Mouse (Mus musculus) testis, postnatal 14 days (tissue): ENCODE measurements around the gene Cic.
"Not testable (repeated sequence)": the region's sequence is repeated elsewhere in the genome, so short reads cannot be mapped to it uniquely, and the experiment has no call there.

Experiments
- DNase-seq: peaks from one replicate; pipeline ENCODE4 v3.0.0; 2021; ENCODE audit warnings: low spot score

The Cic gene

DNA sequence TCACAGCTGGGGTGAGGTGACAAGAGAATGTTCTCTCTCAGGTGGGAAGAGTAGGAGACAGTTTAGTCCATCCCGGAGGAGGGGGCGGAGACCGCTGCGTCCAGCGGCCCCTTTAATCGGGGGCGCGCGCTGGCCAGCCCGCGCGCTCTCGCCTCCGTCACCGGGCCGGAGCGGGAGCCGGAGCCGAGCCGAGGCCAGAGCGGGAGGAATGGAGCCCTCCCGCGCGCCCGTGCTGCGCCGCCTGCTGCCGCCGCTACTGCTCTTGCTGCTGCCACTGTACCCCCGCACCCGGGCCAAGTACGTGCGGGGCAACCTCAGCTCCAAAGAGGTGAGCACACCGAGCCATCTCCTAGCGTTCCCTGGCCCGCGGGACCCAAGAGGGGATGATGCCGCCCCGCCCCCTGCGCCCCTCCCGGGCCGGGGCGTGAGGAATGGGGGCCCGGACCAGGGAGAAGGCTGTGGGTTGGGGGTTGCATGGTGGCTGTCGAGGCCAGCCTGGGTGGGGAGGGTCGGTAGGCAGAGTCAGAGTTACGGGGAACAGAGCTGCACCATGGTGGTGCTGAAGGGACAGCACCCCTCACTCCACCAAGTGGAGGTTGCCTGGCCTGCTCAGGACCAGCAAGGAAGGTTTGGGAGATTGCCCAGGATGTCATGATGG is 38.6 kb downstream of the Cic start, which contains the start of gene Tmem145:
Gene Tmem145, plus strand, starts transcription at position 151 of the 658 bp plus-strand sequence.
- no peak for DNase-seq

DNA sequence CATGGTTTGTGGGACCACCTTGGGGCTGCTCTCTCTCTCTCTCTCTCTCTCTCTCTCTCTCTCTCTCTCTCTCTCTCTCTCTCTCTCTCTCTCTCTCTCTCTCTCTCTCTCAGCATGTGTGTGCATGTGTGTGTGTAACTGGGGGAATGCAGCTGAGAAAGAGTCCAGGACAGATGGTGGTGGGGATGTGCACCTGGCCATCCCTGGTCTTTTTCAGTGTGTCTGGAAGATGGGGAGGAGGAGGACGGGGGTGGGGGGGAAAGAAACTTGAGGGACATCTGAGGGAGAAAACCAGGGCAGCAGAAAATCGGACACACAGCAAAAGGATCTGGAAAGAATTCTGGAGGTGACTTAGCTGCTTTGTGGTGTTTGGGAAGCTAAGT is 39.1 kb downstream of the Cic start:
- no peak for DNase-seq

DNA sequence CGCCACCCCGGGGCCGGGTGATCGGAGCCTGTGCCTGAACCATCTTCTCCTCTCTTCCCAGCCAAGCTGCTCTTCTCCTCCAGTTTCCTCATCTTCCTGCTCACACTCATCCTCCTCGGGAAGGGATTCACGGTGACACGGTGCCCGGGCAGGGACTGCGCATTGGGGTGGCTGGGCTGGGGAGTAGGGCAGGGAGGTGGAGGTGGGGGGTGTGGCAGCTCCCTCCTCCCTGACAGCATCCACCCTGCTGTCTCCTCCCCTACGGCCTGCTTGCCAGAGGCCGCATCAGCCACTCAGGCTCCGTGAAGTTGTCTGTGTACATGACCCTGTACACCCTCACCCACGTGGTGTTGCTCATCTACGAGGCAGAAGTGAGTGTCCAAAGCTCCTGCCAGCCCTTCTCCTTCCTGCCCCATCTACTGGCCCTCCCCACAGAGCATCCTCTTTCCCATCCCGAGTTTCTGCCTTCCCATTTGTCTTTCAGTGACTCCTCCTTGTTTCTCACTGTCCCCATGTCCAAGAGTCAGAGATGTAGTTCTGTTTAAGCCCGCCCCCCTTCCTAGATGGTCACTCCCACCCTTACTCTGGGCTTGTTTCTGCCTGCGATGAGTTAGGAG is 41.3 kb downstream of the Cic start:
- no peak for DNase-seq

DNA sequence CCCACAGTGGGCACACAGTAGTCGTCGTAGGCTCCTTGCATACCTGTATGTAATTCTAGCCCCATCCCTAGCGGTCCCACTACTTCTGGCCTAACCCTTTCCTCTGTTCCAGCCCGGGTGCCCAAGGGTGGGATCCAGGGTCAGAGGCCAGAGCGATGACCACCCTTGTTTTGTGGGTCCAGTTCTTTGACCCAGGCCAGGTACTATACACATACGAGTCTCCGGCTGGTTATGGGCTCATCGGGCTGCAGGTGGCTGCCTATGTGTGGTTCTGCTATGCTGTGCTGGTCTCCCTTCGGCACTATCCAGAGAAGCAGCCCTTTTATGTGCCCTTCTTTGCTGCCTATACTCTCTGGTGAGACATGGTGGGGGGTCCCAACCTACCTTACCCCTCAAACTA is 41.9 kb downstream of the Cic start:
- no peak for DNase-seq

DNA sequence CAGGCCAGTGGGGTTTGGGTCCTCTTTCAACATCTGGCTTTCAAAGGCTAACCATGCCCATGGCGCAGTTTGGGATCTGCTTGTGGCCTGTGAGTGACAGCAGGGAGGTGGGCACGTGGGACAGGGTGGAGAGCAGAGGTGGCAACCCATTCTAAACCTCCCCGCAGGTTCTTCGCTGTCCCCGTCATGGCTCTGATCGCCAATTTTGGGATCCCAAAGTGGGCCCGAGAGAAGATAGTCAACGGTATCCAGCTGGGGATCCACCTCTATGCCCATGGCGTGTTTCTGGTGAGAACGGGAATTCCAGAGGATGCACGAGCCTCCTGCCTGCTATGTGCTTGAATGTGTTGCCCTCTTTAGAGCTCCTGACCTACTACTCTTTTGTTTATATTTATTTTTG is 43.7 kb downstream of the Cic start:
- no peak for DNase-seq

DNA sequence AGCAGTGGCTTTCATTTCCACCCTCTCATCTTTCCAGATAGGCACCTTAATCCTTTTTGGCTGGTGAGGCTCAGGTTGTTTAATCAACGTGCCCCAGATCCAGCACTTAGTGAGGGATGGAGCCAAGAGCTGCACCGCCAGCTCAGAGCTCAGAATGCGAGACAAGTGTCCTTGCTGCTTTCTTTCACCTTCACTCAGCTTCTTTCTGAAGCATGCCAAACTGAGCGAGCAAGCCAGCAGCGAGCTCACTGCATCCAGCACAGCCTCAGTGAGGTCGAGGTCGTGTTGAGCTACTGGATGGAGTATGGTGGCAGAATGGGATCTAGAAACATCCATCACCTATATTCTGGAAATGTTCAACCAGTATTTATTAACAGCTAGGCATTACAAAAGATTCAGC is 45.8 kb downstream of the Cic start:
- no peak for DNase-seq

DNA sequence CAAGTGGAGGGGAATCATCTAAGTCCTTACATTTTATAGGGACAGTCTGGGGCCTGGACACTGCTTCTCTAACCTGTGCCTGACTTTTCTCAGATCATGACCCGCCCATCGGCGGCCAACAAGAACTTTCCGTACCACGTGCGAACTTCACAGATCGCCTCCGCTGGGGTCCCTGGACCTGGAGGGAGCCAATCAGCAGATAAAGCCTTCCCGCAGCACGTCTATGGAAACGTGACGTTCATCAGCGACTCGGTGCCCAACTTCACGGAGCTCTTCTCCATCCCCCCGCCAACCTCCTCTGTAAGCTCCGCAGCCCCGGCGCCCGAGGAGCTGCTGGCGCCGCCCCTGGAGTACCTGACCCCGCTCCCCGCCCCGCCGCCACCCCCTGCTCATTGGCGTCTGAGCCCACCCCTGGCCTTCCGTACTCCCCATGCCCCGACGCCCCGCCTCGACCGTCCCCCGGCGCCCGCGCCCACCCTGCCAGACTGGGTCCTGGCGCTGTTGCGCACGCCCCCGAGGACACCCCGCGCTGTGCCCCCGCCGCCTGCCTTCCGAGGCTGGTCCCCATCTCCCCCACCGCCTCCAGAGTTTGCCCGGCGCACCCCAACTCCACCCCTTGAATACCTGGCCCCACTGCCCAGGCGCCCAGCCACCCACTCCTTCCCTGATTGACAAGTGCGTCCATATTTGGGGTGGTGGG is 47.3 kb downstream of the Cic start:
- no peak for DNase-seq

DNA sequence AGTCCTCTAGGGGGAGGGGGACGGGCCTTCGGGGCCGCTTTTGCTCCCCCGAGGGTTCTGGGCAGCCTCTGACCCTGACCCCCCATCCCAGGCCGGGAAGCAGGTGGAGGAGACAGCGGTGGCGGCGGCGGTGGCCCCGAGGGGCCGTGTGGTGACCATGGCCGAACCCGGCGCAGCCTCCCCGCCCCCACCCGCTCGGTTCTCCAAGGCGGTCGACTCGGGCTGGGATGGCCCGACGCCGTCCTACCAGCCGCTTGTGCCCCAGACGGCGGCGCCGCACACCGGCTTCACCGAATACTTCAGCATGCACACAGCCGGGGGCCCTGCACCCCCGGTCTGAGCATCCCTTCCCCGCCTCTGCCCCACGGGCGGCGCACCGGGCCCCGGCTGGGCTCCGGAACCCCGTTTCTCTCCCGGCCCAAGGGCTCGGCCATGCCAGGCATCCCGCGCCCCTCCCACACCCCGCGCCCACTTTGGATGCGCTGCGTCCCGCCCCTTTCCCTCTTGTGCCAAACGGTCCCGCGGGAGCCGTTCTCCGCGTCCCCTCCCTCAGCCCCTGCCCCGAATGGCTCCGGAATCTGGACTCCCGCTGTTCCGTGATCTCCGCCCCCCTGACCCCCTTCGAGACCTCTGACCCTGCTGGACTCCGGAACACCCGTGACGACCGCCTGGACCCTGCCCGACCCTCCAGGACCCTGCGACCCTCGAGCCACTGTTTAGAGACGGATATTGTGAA is 48.0 kb downstream of the Cic start:
- peak; percentile 40 for DNase-seq

DNA sequence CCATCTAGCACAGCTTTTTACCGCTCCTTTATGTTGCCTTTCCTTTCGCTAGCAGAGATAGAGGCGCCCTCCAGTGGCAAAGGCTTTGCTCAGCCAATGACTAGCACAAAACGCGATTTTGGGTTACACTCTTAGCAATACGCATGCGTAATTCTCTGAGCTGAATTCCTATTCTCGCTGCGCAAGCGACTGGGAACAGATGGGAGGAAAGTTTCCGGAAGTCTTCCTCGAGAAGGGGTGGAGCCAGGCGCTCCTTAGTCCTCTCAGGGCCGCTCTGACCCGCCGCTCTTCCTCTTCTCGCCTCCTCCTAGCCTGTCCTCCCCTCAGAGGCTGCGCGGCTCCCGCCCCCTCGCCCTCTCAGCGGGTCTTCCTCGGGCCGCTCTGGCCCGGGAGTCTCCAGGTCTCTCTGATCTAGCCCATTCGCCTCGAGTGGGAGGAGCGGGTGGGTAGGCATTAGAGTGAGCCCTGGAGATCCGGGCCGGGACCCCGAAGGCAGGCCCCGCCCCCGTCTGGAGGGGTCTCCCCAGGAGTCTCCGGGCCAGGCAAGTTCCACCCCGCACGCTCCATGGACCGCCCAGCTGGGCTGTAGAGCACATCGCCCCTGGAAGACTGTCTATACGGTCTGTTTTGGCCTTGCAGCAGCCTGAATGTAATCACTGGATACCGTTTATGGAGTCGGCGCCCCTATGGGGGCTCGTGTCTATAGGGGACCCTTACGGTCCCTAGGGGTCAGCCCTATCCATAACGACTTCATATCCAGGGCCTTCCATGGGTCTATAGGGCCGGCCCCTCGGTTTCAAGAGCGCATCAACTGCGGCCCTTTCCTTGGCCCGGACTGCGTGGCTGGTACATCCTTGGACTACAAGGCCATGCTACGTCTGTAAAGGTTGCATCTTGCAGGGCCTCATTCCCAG is 49.3 kb downstream of the Cic start, which contains the start of gene Megf8:
Gene Megf8, plus strand, starts transcription at position 633 of the 914 bp plus-strand sequence.
- peak; percentile 95 for DNase-seq

DNA sequence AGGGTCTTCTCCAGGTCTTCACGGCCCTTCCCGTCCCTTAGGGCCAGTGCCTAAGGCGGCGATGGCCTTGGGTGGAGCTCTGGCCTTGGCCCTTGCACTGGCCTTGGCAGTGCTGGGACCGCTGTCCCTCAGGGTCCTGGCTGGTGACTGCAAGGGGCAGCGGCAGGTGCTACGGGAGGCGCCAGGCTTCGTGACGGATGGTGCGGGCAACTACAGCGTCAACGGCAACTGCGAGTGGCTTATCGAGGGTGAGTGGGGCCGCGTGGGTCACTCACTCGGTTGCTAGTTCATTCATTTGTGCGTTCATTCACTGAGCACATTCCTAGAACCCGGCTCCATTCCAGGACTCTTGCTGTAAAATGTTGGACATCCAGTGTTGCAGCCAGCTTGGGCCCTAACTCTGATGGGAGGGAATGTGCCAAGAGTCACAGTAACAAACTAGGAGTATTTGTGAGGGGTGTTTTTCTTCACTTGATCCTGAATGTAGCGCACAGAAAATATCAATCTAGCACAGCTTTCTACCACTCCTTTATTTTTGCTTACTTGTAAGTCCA is 50.0 kb downstream of the Cic start:
- no peak for DNase-seq

DNA sequence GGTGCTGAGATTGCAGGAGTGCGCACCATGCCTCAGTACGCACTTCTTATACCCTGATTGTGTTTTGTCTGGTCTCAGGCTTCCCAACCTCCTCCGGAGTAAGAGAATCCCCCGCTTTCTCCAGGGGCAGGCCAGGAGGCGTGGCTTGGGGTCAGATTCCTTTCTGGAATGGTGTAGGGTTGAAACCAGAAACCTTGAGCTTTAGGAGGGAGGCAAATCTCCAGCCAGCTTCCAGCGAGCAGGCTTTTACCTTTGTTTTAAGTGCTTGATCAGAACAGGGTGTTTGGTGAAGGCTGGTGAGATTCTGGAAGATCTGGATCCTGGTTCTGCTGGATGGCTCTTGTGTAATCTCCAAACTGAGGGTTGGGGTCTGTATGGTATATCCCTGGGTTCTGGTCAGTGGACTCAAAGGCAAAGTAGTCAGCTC is 54.6 kb downstream of the Cic start:
- DNase-seq, result peak; percentile 48

DNA sequence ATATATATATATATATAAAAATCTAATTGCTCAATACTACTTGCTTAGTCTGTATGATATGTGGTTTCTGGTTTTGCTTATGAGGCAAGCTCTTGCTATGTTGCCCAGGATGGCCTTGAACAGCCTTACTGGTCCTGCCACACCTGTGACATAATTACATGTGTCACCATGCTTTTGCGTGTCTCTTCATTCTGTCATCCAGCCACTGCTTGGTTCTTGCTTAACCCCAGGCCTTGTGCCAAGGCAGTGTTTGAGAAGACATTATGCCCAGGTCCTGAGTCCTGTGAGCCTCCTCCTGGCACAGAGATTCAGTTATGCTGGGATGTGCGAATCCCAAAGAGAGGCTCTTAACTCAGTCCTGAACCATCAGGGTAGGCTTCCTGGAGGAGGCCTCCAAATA is 55.7 kb downstream of the Cic start:
- no peak for DNase-seq

DNA sequence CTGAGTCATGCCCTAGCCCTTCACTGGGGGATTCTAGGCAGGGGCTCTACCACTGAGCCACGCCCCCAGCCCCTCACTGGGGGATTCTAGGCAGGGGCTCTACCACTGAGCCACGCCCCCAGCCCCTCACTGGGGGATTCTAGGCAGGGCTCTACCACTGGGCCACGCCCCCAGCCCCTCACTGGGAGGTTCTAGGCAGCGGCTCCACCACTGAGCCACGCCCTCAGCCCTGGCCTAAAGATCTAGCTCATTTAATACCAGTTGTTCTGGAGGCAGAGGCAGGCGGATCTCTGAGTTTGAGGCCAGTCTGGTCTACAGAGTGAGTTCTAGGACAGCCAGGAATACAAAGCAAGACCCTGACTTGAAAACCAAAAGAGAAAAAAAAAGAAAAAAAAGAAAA is 57.9 kb downstream of the Cic start:
- not testable (repeated sequence) for DNase-seq

DNA sequence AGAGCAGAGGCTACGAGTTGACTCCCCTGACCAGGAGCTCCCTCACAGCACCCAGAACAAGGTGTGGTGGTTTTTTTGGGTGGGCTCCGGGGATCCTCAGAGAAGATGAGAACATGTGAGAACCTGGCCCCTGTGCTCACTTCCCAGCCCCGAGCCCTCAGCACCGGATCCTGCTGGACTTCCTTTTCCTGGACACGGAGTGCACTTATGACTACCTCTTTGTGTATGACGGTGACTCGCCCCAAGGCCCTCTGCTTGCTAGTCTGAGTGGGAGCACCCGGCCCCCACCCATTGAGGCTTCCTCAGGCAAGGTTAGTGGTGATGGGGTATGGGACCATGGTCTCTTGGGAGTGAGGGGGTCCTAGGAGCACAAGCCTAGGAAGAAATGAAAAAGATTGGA is 58.7 kb downstream of the Cic start:
- no peak for DNase-seq

DNA sequence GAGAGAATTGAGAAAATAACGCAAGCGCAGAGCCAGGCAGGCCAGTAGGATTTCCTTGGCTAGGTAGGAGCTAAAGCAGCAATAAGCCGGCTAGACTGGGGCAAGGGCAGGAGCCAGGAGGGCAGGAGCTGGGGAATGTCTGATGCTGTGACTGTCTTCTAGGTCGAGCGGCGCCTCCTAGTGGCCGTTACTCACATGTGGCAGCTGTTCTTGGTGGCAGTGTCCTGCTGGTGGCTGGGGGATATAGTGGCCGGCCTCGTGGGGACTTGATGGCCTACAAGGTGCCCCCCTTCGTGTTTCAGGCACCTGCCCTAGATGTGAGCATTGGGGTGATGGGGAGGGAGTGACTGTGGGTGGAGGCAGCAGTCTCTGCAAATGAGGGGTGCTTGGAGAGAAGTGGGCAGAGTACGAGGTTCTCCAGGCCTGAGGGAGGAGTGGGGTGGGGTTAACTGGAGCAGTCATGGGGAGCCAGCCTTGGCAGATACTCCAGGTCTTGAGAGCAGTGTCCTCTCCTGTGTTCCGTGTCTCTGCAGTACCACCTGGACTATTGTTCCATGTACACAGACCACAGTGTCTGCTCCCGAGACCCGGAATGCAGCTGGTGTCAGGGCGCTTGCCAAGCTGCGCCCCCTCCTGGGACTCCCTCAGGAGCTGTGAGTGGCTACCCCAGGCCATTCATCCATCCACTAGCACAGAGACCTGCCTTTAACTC is 66.2 kb downstream of the Cic start:
- DNase-seq, result peak; percentile 52

DNA sequence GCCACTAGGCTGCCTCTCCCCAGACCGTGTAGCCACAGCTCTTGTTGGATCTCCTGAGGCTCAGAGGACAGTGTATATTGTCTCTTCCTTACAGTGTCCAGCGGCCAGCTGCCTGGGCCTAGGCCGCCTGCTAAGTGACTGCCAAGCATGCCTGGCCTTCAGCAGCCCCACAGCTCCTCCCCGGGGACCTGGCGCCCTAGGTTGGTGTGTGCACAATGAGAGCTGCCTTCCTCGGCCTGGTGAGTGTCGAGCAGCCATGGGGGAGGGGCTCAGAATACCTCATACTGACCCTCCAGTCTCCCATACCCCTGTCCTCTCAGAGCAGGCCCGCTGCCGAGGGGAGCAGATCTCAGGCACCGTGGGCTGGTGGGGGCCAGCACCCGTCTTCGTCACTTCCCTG is 67.0 kb downstream of the Cic start:
- no peak for DNase-seq

DNA sequence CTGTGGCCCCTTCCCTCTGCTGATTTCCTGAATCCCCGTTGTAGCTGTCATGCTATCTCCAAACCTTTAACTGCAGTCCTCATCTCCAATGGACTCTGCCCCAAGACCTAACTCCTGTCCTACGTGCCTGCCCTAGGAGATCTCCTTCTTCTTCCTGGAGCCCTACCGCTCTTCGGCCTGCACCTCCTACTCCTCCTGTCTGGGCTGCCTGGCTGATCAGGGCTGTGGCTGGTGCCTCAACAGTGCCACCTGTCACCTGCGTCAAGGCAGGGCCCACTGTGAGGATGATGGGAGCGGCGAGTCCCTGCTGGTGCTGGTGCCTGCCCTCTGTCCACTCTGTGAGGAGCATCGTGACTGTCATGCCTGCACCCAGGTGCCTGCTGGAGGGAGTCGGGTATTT is 71.8 kb downstream of the Cic start:
- no peak for DNase-seq

DNA sequence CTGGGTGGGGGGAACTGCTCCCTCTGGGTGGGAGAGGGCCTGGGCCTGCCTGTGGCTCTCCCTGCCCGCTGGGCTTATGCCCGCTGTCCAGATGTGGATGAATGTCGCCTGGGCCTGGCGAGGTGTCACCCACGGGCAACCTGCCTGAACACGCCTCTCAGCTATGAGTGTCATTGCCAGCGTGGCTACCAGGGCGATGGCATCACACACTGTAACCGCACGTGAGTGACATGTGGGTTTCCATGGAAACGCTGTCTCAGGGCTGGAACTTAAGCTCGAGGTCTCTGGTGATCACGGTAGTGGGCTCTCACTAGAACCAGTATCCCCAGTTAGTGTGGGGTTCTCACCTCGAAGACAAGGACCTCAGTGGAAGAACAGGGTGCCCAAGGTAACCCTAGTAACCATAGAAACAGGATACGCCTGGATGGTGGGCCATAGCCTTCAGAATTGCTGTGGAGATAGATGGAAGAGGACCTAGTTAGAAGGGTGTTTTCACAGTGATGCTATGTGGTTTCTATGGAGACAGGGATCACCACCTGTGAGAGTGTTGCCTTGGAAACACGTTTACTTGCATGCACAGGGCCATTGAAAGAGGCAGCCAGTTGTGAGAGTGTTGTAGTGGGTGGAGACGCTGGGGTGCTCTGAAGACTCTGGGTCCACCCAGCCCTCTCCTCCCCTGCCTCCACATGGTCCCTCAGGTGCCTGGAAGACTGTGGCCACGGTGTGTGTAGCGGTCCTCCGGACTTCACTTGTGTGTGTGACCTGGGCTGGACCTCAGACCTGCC is 73.7 kb downstream of the Cic start:
- no peak for DNase-seq
